Mouse (Mus musculus) kidney, adult 2 months (tissue): ENCODE measurements around the gene Prr18.

Experiments
- CTCF ChIP-seq: fragments of 200-500 bp; conservative IDR thresholded peaks from 2 replicates; pipeline ENCODE4 v1.5.1; 2011; ENCODE audit warnings: low read depth, mild to moderate bottlenecking, control low read depth, low read length, moderate library complexity, mixed read lengths; ENCODE audit not compliant: insufficient read depth, insufficient read length
- POLR2A ChIP-seq: fragments of 200-500 bp; IDR thresholded peaks from one replicate; pipeline ENCODE4 v1.6.1; 2011; ENCODE audit warnings: low read depth, low read length, control low read depth

GRCm38 (mm10) chr17:8348941-8349340 is 11.7 kb downstream of the Prr18 start:
- TF ChIP-seq CTCF (no peak), POLR2A (no peak)
